Mouse (Mus musculus) spleen, adult 2 months (tissue): ENCODE data around the gene Gm48552.

Experiments
- CTCF ChIP-seq: fragments of 200-500 bp; IDR thresholded peaks from 2 replicates; pipeline ENCODE4 v1.5.1; 2011; ENCODE audit warnings: mild to moderate bottlenecking, inconsistent platforms; ENCODE audit not compliant: insufficient read depth, insufficient read length, insufficient replicate concordance; ENCODE audit errors: extremely low read depth
- POLR2A ChIP-seq: fragments of 200-500 bp; IDR thresholded peaks from 2 replicates; pipeline ENCODE4 v1.6.1; 2011; ENCODE audit warnings: low read depth, low read length, inconsistent platforms

DNA sequence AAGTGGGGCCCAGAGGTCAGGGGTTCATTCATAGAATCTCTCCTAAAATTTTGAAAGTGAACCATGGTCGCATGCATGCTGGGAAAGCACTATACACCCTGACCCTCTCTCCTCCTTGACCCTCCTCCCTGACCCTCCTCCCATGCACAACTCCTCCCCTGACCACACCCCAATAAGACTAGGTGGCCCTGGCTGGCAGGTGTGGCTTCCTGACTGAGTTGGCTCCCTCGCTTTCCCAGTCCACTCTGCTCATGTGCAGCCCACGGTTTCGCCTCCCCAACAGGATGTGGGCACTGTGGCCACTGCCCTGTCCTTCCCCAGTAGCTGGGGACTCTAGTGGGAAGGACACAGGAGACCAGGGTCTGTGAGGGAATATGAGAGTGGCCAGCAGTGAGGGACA lies 21.5 kb downstream of the Gm48552 start:
- TF ChIP-seq CTCF = no peak
- no peak for TF ChIP-seq POLR2A
